Mouse (Mus musculus) cerebellum, adult 2 months (tissue): Measurements from ENCODE around the gene Fam193a.

Experiments
- CTCF ChIP-seq: fragments of 200-500 bp; IDR thresholded peaks from 2 replicates; pipeline ENCODE4 v1.5.1; 2011; ENCODE audit warnings: low read depth, mild to moderate bottlenecking, control low read depth, low read length, moderate library complexity, borderline replicate concordance; ENCODE audit not compliant: insufficient read depth
- POLR2A ChIP-seq: fragments of 200-500 bp; IDR thresholded peaks from 2 replicates; pipeline ENCODE4 v1.6.1; 2011; ENCODE audit warnings: low read length, control low read depth, borderline replicate concordance; ENCODE audit not compliant: insufficient read depth

DNA sequence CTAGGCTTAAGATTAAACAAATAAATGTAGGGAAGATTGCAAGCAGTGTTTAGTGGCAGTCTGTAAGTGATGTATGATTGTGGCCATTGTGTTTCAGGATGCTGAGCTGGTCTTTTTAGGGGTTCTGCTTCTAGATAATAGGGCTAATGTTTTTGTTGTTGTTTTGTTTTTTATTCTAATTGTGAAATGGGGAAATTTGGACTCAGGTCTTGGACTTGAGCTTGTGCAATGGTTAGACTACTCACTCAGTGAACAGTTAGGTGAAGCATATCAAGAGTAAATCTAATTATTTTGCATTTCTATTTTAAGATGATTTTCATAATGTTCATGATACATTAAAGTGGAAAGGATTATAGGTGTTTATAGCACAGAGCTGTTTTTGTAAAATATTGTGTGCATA lies 2.8 kb downstream of the Fam193a start:
- TF ChIP-seq POLR2A (no peak), CTCF (no peak)
